Mouse (Mus musculus): ENCODE data around the gene Tars2.

- TF ChIP-seq GATA1 (IDR thresholded peaks at IDR 0.05; ENCODE audit: borderline replicate concordance, low read length): no peak
- no peak for TF ChIP-seq CTCF (IDR thresholded peaks at IDR 0.05; ENCODE audit: low read depth, low read length)
- no peak for TF ChIP-seq GATA2 (IDR thresholded peaks at IDR 0.05; ENCODE audit: borderline replicate concordance, low read depth, low read length)
Measured at GRCm38 (mm10) chr3:95707497-95707896, 52.5 kb downstream of the Tars2 start.

Data from G1E (cell line).